Mouse (Mus musculus): ENCODE results near the gene Tmsb4x.

Tmsb4x gene

GRCm38 (mm10) chrX:167208978-167209754, at the start of gene Tmsb4x:
Tmsb4x (minus strand) TSS chrX:167209315.
- peak; percentile 56 to 80 for DNase-seq (ENCODE audit: low spot score in 2 of 2)

GRCm38 (mm10) chrX:167241736-167242135, 32.6 kb upstream of the Tmsb4x start:
- DNase-seq (ENCODE audit: low spot score in 2 of 2), result no peak

DNA sequence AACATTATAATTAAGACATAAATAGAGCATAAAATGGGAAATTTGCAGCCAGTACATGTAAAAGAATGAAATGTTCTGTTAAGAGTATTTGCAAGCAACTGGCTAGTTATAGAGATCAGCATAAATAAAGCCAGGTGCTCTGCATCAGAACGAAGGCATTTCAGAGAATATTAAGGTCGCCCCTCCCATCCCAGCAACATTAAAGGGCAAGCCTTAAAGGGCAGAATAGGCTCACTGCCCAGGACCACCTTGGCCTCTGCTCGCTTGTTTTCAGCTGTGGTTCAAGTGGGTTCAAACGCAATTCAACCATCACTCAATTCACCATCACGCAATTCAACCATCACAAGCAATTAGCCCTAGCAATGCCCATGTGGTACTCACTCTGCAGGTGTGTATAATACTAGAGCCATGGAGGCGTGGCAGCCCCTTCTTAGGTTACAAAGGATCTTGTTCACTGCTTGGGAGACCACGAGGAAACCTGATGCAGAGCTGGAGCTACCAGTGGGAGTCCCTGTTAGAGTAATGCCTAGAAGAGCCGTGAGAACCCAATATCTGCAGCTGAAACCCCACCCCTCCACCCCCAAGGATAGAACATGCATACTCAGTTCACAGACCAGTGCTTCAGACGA, 30.3 kb upstream of the Tmsb4x start:
- no peak for DNase-seq (ENCODE audit: low spot score in 2 of 2)

DNA sequence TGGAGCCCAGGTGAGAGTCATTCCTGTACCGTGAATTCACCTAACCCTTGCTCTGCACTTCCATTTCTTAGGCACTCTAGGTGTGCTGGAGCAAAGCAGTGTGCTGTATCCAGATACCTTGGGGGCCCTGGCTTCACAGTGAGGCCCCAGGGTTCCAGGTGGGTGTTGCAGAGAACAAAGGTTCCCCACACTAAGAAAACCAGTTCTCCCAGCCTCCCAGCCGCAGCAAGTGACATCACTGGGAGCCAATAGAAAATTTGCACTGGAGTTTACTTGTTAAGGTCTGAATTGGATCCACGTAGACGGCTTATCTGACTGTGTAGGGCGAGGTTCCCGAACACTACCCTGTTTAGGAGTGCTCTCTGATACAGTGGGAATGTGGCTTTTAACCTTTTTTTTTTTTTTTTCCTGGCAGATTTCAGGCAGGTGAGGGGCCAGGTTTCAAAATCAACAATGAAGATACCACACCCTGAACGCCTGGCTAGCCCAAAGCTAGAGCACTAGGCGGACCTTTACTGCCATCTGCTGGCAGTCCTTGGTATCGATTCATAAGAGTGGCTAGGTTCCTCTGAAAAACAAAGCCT, 24.1 kb upstream of the Tmsb4x start:
- DNase-seq (ENCODE audit: low spot score in 2 of 2), result peak in 1 of 2 experiments; percentile 74

DNA sequence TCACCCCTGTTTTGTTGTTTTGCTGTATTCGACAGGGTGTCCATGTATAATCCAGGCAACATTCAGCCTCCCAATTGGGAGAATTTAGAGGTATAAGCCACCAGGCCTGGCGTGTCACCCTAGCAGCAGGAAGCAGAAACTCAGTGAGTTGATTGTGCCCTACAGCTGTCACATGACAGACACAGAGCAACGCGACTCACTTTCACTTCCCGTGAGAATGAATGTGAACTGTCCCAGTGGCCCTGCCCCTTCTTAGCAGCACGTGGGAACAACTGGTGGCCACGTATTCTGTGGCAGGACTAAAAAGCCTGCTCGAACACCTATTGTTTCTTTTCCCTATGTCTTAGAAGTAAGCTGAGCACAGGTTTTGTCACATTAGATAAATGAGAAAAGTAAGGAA, 22.0 kb upstream of the Tmsb4x start:
- DNase-seq (ENCODE audit: low spot score in 2 of 2), result no peak

- DNase-seq (ENCODE audit: low spot score in 2 of 2), result no peak
These were observed 20.7 kb upstream of the Tmsb4x start for GRCm38 (mm10) chrX:167229819-167230218.

DNA sequence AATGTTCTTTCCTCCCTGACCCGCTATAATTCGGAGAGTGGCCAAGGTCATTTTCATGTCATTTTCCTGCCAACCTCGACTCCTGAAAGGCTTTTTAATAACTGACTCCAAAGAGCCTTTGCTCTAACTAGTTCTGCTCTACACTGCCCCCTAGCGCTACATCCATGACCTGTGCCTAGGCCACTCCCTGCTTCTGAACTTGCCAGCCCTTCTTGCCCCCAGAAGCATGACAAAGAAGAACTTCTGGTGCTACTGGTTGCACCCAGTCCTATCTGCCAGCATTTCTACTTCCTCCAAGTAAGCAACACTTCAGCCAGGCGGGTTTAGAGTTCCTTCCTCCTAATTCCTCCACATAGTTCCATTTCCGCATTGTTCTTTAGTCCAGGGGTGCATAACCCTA, 20.1 kb upstream of the Tmsb4x start:
- peak in 1 of 2 experiments; percentile 69 for DNase-seq (ENCODE audit: low spot score in 2 of 2)

DNA sequence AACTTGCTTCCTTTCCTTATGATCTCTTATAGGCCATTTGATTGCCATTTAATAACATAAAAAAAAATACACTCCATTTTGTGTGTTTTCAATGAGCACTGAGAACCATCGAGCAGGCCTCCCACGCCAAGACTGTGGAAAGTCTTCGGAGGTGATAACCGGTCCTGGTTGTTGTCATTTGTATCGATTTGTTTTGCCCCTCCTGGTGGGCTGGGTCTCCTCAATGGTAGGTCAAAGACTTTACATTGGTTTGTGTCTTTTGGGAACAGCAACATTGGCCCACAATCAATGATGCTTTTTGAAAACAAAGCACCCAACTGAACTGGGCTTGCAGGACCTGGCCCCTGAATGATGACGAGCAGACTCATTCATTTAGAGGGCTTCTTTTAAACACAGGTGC, 18.6 kb upstream of the Tmsb4x start:
- DNase-seq (ENCODE audit: low spot score in 2 of 2), result no peak

DNA sequence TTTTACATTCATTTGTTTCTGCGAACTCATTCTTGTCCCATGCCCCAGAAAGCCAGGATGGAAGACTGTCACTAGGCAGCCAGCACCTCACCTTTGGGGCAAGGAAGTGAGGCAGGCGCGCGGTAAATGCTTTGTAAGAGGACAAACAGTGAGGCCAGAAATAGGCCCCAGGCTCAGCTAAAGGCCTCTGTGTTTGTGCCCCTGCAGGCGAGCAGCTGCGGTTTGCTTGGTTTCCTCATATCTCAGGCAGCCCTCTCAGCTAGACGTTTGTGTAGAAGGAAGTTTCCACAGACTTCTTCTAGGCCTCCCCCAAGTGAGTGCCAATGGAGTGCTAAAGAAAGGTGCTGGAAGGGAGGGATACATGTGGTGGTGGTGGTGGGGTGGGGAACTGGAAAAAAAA, 18.0 kb upstream of the Tmsb4x start:
- no peak for DNase-seq (ENCODE audit: low spot score in 2 of 2)

- no peak for DNase-seq (ENCODE audit: low spot score in 2 of 2)
These were observed 17.5 kb upstream of the Tmsb4x start for GRCm38 (mm10) chrX:167226570-167226969.

GRCm38 (mm10) chrX:167212707-167213106, 3.6 kb upstream of the Tmsb4x start:
- DNase-seq (ENCODE audit: low spot score in 2 of 2), result peak in 1 of 2 experiments; percentile 47

- no peak for DNase-seq (ENCODE audit: low spot score in 2 of 2)
These were observed 2.9 kb upstream of the Tmsb4x start for GRCm38 (mm10) chrX:167211871-167212555.

DNA sequence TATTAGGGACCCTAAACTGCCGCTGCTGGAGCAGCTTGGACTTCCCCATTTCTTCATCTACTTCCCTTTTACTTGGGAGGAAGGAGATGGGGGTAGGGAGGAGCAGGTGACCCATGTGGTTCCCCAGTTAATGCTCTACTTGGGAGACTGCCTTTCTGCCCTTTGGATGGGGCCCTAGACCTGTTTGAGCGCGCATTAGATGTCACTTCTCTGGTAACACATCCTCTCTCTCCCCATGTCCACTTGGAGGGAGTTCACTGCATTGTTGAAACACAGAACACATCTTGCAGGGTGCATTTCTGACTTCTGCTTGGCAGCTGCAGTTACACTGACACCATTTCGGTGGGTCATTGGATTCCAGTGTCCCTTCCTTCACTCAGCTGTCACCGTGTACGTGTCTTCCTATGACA, 1.2 kb upstream of the Tmsb4x start:
- peak in 1 of 2 experiments; percentile 20 for DNase-seq (ENCODE audit: low spot score in 2 of 2)

- DNase-seq (ENCODE audit: low spot score in 2 of 2), result no peak
These were observed 713 bp upstream of the Tmsb4x start for GRCm38 (mm10) chrX:167209828-167210227.

DNA sequence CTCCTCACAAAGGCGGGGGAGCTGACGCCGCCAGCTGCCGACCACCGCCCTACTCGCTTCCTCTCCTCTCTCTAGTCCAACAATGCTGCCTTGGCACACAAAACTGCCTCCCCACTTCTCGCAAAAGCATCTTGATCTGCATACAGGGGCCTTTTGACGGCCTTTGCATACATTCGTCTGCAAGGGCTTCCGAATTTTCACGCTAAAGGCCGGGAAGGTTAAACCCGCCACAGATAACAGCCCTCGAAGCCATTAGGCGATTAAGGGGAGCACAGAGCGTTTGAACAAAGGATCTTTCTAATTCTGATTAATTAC, 652 bp downstream of the Tmsb4x start:
- peak in 1 of 2 experiments; percentile 44 for DNase-seq (ENCODE audit: low spot score in 2 of 2)

- DNase-seq (ENCODE audit: low spot score in 2 of 2), result peak in 1 of 2 experiments; percentile 23
These were observed 1.2 kb downstream of the Tmsb4x start for GRCm38 (mm10) chrX:167207741-167208505.

DNA sequence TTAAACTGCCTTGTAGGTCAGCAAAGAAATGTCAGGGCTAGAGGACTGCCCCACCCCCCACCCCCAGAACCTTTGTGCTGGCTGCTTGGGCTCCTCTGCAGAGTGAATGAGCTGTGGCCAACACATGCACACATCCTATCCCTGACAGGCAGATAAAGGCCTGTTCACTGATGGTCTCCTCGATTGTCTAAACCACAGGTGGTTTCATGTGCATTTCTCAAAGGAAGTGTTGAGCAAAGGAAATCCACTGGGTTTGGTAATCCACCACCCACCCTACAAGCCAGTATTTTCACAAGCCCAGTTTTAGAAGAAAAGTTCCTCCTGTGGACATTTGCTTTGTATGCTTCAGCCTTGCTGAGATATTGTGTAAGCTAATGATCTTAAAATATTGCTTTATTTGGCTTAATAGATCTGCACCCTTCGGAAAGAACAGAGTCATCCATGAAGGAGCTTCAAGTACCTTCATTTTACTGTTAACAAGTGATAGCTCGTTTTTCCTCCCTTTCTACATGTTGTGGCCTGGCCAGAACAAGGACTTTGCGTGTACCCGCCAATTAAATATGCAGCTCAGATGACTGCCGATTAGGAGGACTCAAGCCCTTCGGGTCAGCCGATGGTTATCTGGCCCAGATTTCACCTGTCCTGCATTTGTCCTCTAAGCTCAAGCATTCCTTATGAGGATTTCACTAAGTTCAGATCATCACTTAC, 3.1 kb downstream of the Tmsb4x start:
- DNase-seq (ENCODE audit: low spot score in 2 of 2), result no peak

DNA sequence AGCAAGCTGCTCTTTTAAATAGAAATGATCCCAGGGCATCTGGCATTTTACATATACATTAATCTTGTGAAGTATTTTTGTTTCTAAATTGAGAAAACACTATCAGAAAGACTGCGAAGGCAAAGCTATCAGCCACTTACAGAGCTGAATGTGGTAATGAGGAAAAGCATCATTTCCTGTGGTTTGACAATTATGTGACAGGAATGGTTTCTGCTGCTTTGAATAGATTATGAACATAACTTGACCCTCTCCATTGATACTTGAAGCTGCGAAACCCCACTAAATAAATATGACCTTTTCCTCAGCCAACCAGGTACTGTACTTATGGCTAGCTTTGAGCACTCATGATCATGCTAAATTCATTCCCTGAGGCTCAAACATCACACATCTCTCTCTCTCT, 7.8 kb downstream of the Tmsb4x start:
- DNase-seq (ENCODE audit: low spot score in 2 of 2), result no peak

DNA sequence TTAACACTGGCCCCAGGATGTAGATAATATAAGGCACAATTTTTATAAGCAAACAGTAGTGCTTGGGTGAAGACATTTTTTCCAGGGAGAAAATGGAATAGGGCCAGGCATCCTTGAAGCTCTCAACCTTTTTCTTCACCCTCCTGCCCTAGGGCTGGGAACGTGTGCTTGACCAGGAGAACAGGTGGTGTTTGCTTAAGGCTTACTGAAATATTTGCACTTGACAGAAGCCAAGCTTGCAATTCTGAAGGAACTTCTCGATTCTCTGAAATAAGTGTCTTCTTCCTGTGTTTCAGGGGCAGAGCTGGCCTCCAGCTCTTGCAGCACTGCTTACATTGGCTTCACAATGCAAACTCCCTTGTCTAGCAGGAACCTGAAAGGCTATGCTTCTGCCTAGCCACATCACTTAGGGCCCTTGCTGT, 13.9 kb downstream of the Tmsb4x start:
- no peak for DNase-seq (ENCODE audit: low spot score in 2 of 2)

DNA sequence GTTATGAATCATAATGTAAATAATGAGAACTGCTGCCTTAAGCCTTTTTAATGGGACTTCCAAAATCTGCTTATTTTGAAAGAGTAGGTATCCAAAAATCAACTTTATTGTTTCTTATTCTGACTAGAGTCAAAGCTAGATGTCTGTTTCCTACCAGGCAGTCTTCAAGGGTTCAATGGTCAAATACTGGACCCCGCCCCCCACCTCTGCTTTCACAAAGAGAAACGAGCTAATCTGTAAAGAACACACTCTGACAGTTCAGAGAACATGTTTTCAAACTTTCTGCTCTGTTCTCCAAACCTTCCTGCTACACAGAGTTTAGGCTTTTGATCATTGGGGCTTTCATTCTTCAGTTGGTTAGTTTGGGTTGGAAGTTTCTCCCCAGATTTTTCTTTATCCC, 22.8 kb downstream of the Tmsb4x start:
- DNase-seq (ENCODE audit: low spot score in 2 of 2), result no peak

DNA sequence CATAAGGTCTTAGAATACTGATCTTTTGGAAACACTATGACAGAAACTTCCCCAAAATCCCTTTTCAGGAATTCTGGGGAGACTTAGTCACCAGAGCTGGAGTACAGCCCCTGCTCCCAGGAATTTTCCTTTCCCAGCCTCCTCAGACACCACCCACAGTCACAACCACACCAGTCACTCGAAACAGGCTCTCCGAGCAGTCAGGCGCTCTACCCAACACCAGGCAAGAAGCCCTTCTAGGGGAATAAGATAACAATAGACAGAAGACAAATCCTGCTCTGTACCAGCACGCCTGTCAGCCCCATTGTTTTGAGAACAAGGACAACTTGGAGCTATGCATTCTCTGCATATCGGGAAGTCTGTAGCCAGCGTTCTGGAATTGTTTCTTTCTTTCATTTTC, 25.6 kb downstream of the Tmsb4x start:
- DNase-seq (ENCODE audit: low spot score in 2 of 2), result no peak
